Mouse (Mus musculus) C2C12 (cell line): ENCODE measurements around the gene Cyp2d26.

Source experiments
- CTCF ChIP-seq: IDR thresholded peaks from one replicate; pipeline ENCODE4 v1.5.1; 2011; ENCODE audit not compliant: control insufficient read depth, insufficient read depth, insufficient read length
- FOSL1 ChIP-seq: IDR thresholded peaks from one replicate; pipeline ENCODE4 v1.8.0; 2011; ENCODE audit warnings: mild to moderate bottlenecking, low read length; ENCODE audit not compliant: poor library complexity, insufficient read depth, severe bottlenecking
- MAX ChIP-seq: IDR thresholded peaks from one replicate; pipeline ENCODE4 v1.6.1; 2011; ENCODE audit warnings: mild to moderate bottlenecking, control low read depth
- MYOD1 ChIP-seq: IDR thresholded peaks from one replicate; pipeline ENCODE4 v1.6.1; 2011; ENCODE audit warnings: low read depth; ENCODE audit not compliant: control insufficient read depth, insufficient read length
- USF1 ChIP-seq: IDR thresholded peaks from one replicate; pipeline ENCODE4 v1.6.1; 2011; ENCODE audit warnings: low read depth, mild to moderate bottlenecking, control low read depth, moderate library complexity

DNA sequence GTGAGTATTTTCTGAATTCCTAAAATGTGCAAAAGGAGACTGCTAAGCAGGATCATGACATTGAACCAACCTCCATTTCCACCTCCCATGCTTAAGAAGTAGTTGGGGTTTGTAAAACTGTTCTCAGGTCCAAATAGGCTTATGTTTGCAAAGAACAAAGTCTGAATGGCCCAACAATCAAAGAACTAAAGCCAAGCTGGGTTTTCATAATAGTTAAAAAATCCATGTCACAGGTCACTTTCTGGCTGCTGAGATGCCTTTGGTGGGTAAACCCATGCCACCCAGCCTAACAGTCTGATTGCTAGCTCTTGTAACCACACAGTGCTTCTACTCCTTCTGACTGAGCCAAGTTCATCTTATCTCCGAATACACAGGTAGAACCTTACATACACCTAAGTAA, 9.5 kb downstream of the Cyp2d26 start:
- no peak for TF ChIP-seq CTCF
- no peak for TF ChIP-seq MYOD1
- TF ChIP-seq MAX = no peak
- TF ChIP-seq USF1 = no peak
- TF ChIP-seq FOSL1 = no peak
